Mouse (Mus musculus) R1 (cell line): ENCODE results near the gene Ptpn14.

ENCODE experiments used
- DNase-seq: peaks from one replicate; pipeline ENCODE4 v3.0.0-alpha.2; 2018; ENCODE audit warnings: low read depth, low spot score

Ptpn14 gene

GRCm38 (mm10) chr1:189902413-189902812, 174.3 kb downstream of the Ptpn14 start:
- DNase-seq = no peak

- no peak for DNase-seq
Observed at GRCm38 (mm10) chr1:189903169-189903568, 175.1 kb downstream of the Ptpn14 start.

GRCm38 (mm10) chr1:189910685-189911345, 182.7 kb downstream of the Ptpn14 start:
- DNase-seq = no peak

GRCm38 (mm10) chr1:189913093-189913760, 185.2 kb downstream of the Ptpn14 start:
- peak; percentile 97 for DNase-seq

GRCm38 (mm10) chr1:189916422-189917125, 188.5 kb downstream of the Ptpn14 start:
- DNase-seq = peak; percentile 92

GRCm38 (mm10) chr1:189917126-189917500, 189.0 kb downstream of the Ptpn14 start:
- peak; percentile 60 for DNase-seq

GRCm38 (mm10) chr1:189919756-189920155, 191.7 kb downstream of the Ptpn14 start:
- no peak for DNase-seq

- DNase-seq = peak; percentile 70
Observed at GRCm38 (mm10) chr1:189920701-189921567, 192.9 kb downstream of the Ptpn14 start.

GRCm38 (mm10) chr1:189921568-189921817, 193.4 kb downstream of the Ptpn14 start:
- peak; percentile 31 for DNase-seq

GRCm38 (mm10) chr1:189921818-189922592, 193.9 kb downstream of the Ptpn14 start, which contains the start of gene Smyd2:
Gene Smyd2 (minus strand): TSS chr1:189922363.
- peak; percentile 66 for DNase-seq

- DNase-seq = no peak
Observed at GRCm38 (mm10) chr1:189922721-189923120, 194.7 kb downstream of the Ptpn14 start.

- DNase-seq = no peak
Observed at GRCm38 (mm10) chr1:189923157-189923556, 195.1 kb downstream of the Ptpn14 start.

- DNase-seq = peak; percentile 79
Observed at GRCm38 (mm10) chr1:189923871-189924568, 196.0 kb downstream of the Ptpn14 start.

GRCm38 (mm10) chr1:189926279-189926678, 198.2 kb downstream of the Ptpn14 start:
- no peak for DNase-seq
